Comparison of ENCODE assay signal across 10 mouse cellular contexts in genomic region chrY:90723336-90723987, GRCm38 (mm10). TPM values are rescaled to one million over a fixed set of nuclear protein-coding genes. Genes with fewer than 3 reads are reported as not detected.
A peak's percentile ranks its signal among the peaks of the same experiment; 100 is the strongest.
DNase-seq lines count a peak whose midpoint lies in the region; ATAC-seq and TF ChIP-seq lines count a peak whose summit lies in the region.
"Not testable (repeated sequence)": the region's sequence is repeated elsewhere in the genome, so short reads cannot be mapped to it uniquely, and the experiment has no call there.
"Had no signal": no experiment of that assay in that cellular context is flagged by ENCODE, and none has a peak within 500 bp of the region (broad histone marks: within the 10 kb centered on the region; RNA-seq: fewer than 3 reads in every experiment).

No protein-coding gene starts in this region.

- H3K9ac ChIP-seq in hindbrain, postnatal 0 days (replicated peaks; ENCODE audit: low read length); lung, postnatal 0 days (replicated peaks; ENCODE audit: low read depth): not testable (repeated sequence)

- WGBS in hindbrain, postnatal 0 days, result 61% methylated on average over 8 of the region's 9 CpGs
- WGBS in lung, postnatal 0 days, result 60% methylated on average over 8 of the region's 9 CpGs

- H3K4me1 ChIP-seq in hindbrain, postnatal 0 days (ENCODE audit: insufficient read depth, low read length); lung, postnatal 0 days (ENCODE audit: insufficient read depth, low read depth, low read length): not testable (repeated sequence)

- ATAC-seq in hindbrain, postnatal 0 days, result not testable (repeated sequence)
- peak; percentile 46; the same call in 1 of the 2 replicates for ATAC-seq in lung, postnatal 0 days

- H3K27ac ChIP-seq in hindbrain, postnatal 0 days; lung, postnatal 0 days (ENCODE audit: low read length): not testable (repeated sequence)

- not testable (repeated sequence) for H3K4me3 ChIP-seq in hindbrain, postnatal 0 days (ENCODE audit: low read length); lung, postnatal 0 days (ENCODE audit: low read depth, low read length)

- not testable (repeated sequence) for H3K9me3 ChIP-seq in hindbrain, postnatal 0 days (ENCODE audit: low read length); lung, postnatal 0 days (ENCODE audit: low read length)

- not testable (repeated sequence) for H3K36me3 ChIP-seq in hindbrain, postnatal 0 days (ENCODE audit: insufficient read depth, low read length); lung, postnatal 0 days (ENCODE audit: insufficient read depth, low read length)

- not testable (repeated sequence) for TF ChIP-seq CTCF in hindbrain, postnatal 0 days (IDR thresholded peaks at IDR 0.05; ENCODE audit: low read depth); lung, postnatal 0 days (IDR thresholded peaks at IDR 0.05)

- H3K27me3 ChIP-seq in hindbrain, postnatal 0 days (ENCODE audit: insufficient read depth, low read length); lung, postnatal 0 days (replicated peaks; ENCODE audit: insufficient read depth, low read length): not testable (repeated sequence)

- TF ChIP-seq EP300 in lung, postnatal 0 days (IDR thresholded peaks at IDR 0.05), result not testable (repeated sequence)

- H3K4me2 ChIP-seq in hindbrain, postnatal 0 days (ENCODE audit: low read depth, low read length); lung, postnatal 0 days (replicated peaks; ENCODE audit: low read depth, low read length): not testable (repeated sequence)

- DNase-seq in ES-CJ7 (ENCODE audit: low read depth, low spot score), result peak; percentile 65
- DNase-seq in cerebellum, postnatal 14 days, result peak; percentile 21 to 71
- peak; percentile 43 to 44 for DNase-seq in frontal cortex, postnatal 10 days (ENCODE audit: low spot score in 2 of 2)
- peak; percentile 7 for DNase-seq in hindbrain, postnatal 0 days (ENCODE audit: low spot score)
- peak; percentile 11 to 48 for DNase-seq in layer of hippocampus, postnatal 25 days (ENCODE audit: extremely low spot score in 1 of 2, low spot score in 1 of 2)
- not testable (repeated sequence) for DNase-seq in lung, postnatal 0 days (ENCODE audit: low spot score)
- DNase-seq in retina, embryonic 14.5 days (ENCODE audit: low spot score), result peak; percentile 32
- peak; percentile 36 for DNase-seq in thymus, postnatal 25 days

RNA-seq across cellular contexts. Expression of gene Gm21860, which starts 31.2 kb away (rescaled TPM):
- not detected in 2 replicates for total RNA-seq in hindbrain, postnatal 0 days (2014; rRNA removed)
- not detected in 2 replicates for polyA plus RNA-seq in hindbrain, postnatal 0 days (2015; fragmentation: Nextera tagmentation; extraction: Ambion mirVana)
- not detected for total RNA-seq in layer of hippocampus, postnatal 25 days (2021)
- polyA plus RNA-seq in lung, postnatal 0 days (2015; fragmentation: Nextera tagmentation; extraction: Ambion mirVana), result not detected in 2 replicates
- total RNA-seq: liver, adult 2 months had no signal
- polyA plus RNA-seq: heart, postnatal 0 days; liver, adult 2 months had no signal
